Mouse (Mus musculus) neural tube, embryonic 13.5 days (tissue): ENCODE measurements around the gene Plcd3. TPM values are rescaled to one million over a fixed set of nuclear protein-coding genes. Genes with fewer than 3 reads are reported as not detected.

Experiments
- ATAC-seq: fragments of 200-750 bp; cut with Nextera tagmentation; 2 replicates; pipeline ENCODE4 v1.8.0; 2017; ENCODE audit warnings: low read depth, mild to moderate bottlenecking, moderate TSS enrichment, moderate library complexity
- H3K27ac ChIP-seq: fragments of 300-500 bp; sonication (generic); replicated peaks from 2 replicates; pipeline ENCODE4 v1.5.1; 2015; ENCODE audit warnings: moderate library complexity, mild to moderate bottlenecking, inconsistent platforms
- H3K27me3 ChIP-seq: fragments of 300-500 bp; sonication (generic); 2 replicates; pipeline ENCODE4 v1.6.1; 2015; ENCODE audit warnings: mild to moderate bottlenecking, inconsistent platforms
- H3K36me3 ChIP-seq: fragments of 300-500 bp; sonication (generic); 2 replicates; pipeline ENCODE4 v1.6.1; 2015; ENCODE audit warnings: mild to moderate bottlenecking, inconsistent platforms
- H3K4me1 ChIP-seq: fragments of 300-500 bp; sonication (generic); replicated peaks from 2 replicates; pipeline ENCODE4 v1.6.1; 2015; ENCODE audit warnings: inconsistent platforms
- H3K4me2 ChIP-seq: fragments of 300-500 bp; sonication (generic); 2 replicates; pipeline ENCODE4 v1.6.1; 2015; ENCODE audit warnings: inconsistent platforms, mild to moderate bottlenecking, moderate library complexity
- H3K4me3 ChIP-seq: fragments of 300-500 bp; sonication (generic); 2 replicates; pipeline ENCODE4 v1.5.1; 2015; ENCODE audit warnings: mild to moderate bottlenecking, inconsistent platforms
- H3K9ac ChIP-seq: fragments of 300-500 bp; sonication (generic); 2 replicates; pipeline ENCODE4 v1.6.1; 2015; ENCODE audit warnings: moderate library complexity, mild to moderate bottlenecking, inconsistent platforms
- H3K9me3 ChIP-seq: fragments of 300-500 bp; sonication (generic); 2 replicates; pipeline ENCODE4 v1.6.1; 2016; ENCODE audit warnings: inconsistent platforms
- WGBS: fragments of 180-500 bp; shearing (Covaris S2); methylation state at CpG from one replicate; pipeline ENCODE4 v1.1.7; 2015; 5-methylcytosine and 5-hydroxymethylcytosine counted together
- polyA plus RNA-seq: library from polyadenylated mRNA; unstranded; fragments of >200 nt; fragmentation: Nextera tagmentation; extraction: Ambion mirVana; gene quantifications from 2 replicates; pipeline ENCODE4 v1.2.1, GENCODE M21; 2015

Plcd3 gene
- polyA plus RNA-seq, 1 experiment from 2014 or later = 1.6 TPM

- WGBS = 51% methylated on average over 6 of the region's 6 CpGs
These were observed 19.8 kb downstream of the Plcd3 start for GRCm38 (mm10) chr11:103081631-103082030.

GRCm38 (mm10) chr11:103080323-103081091 is 21.0 kb downstream of the Plcd3 start:
- Histone ChIP-seq H3K9me3 (no peaks in the 10 kb centered on the region), H3K27ac (no peak overlapping the region), H3K9ac (peak overlapping the region; percentile 54), H3K4me1 (peaks cover 11% of the 10 kb centered on the region), H3K27me3 (peaks cover 49% of the 10 kb centered on the region), H3K4me3 (peak overlapping the region; percentile 31), H3K36me3 (no peaks in the 10 kb centered on the region), H3K4me2 (peak overlapping the region; percentile 60)
- WGBS = 2% methylated on average over 43 of the region's 43 CpGs
- ATAC-seq = peak; percentile 79

More at GRCm38 (mm10) chr11:103081631-103082030, 19.8 kb downstream of the Plcd3 start:
- Histone ChIP-seq H3K27ac (no peak overlapping the region), H3K9ac (no peak overlapping the region), H3K4me2 (no peak overlapping the region), H3K4me1 (peaks cover 11% of the 10 kb centered on the region), H3K27me3 (peaks cover 49% of the 10 kb centered on the region), H3K36me3 (no peaks in the 10 kb centered on the region), H3K9me3 (no peaks in the 10 kb centered on the region), H3K4me3 (no peak overlapping the region)
- ATAC-seq = no peak

- H3K9me3 ChIP-seq = no peaks in the 10 kb centered on the region
- no peak for ATAC-seq
- peaks cover 46% of the 10 kb centered on the region for H3K27me3 ChIP-seq
- H3K27ac ChIP-seq = no peak overlapping the region
- H3K4me1 ChIP-seq = peaks cover 16% of the 10 kb centered on the region
- no peaks in the 10 kb centered on the region for H3K36me3 ChIP-seq
- WGBS = 79% methylated on average over 11 of the region's 11 CpGs
- no peak overlapping the region for H3K9ac ChIP-seq
- no peak overlapping the region for H3K4me2 ChIP-seq
- H3K4me3 ChIP-seq = no peak overlapping the region
These were observed 23.3 kb downstream of the Plcd3 start for GRCm38 (mm10) chr11:103078131-103078530.

GRCm38 (mm10) chr11:103076581-103076980 is 24.9 kb downstream of the Plcd3 start:
- H3K36me3 ChIP-seq = no peaks in the 10 kb centered on the region
- no peak overlapping the region for H3K27ac ChIP-seq
- no peak overlapping the region for H3K4me2 ChIP-seq
- no peak overlapping the region for H3K4me3 ChIP-seq
- 86% methylated on average over 8 of the region's 8 CpGs for WGBS
- no peaks in the 10 kb centered on the region for H3K9me3 ChIP-seq
- peaks cover 16% of the 10 kb centered on the region for H3K4me1 ChIP-seq
- ATAC-seq = no peak
- no peak overlapping the region for H3K9ac ChIP-seq
- H3K27me3 ChIP-seq = peaks cover 31% of the 10 kb centered on the region

GRCm38 (mm10) chr11:103076010-103076409 is 25.4 kb downstream of the Plcd3 start:
- H3K36me3 ChIP-seq = no peaks in the 10 kb centered on the region
- no peak overlapping the region for H3K9ac ChIP-seq
- 93% methylated on average over 7 of the region's 7 CpGs for WGBS
- H3K9me3 ChIP-seq = no peaks in the 10 kb centered on the region
- H3K4me3 ChIP-seq = no peak overlapping the region
- peaks cover 26% of the 10 kb centered on the region for H3K27me3 ChIP-seq
- ATAC-seq = no peak
- H3K4me2 ChIP-seq = no peak overlapping the region
- no peak overlapping the region for H3K27ac ChIP-seq
- H3K4me1 ChIP-seq = peaks cover 16% of the 10 kb centered on the region

GRCm38 (mm10) chr11:103074796-103075323 is 26.6 kb downstream of the Plcd3 start:
- ATAC-seq = no peak
- Histone ChIP-seq H3K27ac (no peak overlapping the region), H3K4me3 (no peak overlapping the region), H3K4me2 (no peak overlapping the region), H3K27me3 (peaks cover 14% of the 10 kb centered on the region), H3K4me1 (peaks cover 5% of the 10 kb centered on the region; the same call in 1 of the 2 replicates), H3K9ac (0 out of 2 replicates have a peak overlapping the region, but pooled peaks have one; percentile 12), H3K9me3 (no peaks in the 10 kb centered on the region), H3K36me3 (peaks cover 5% of the 10 kb centered on the region)
- 27% methylated on average over 10 of the region's 10 CpGs for WGBS

- Histone ChIP-seq H3K4me1 (0 out of 2 replicates have a peak, but pooled peaks cover 5% of the 10 kb centered on the region), H3K9ac (no peak overlapping the region), H3K4me2 (no peak overlapping the region), H3K27me3 (peaks cover 7% of the 10 kb centered on the region), H3K4me3 (no peak overlapping the region), H3K36me3 (peaks cover 12% of the 10 kb centered on the region), H3K9me3 (no peaks in the 10 kb centered on the region), H3K27ac (no peak overlapping the region)
- ATAC-seq = no peak
- WGBS = 67% methylated on average over 10 of the region's 10 CpGs
These were observed 27.3 kb downstream of the Plcd3 start for GRCm38 (mm10) chr11:103074121-103074650.

GRCm38 (mm10) chr11:103073671-103074070 is 27.8 kb downstream of the Plcd3 start:
- Histone ChIP-seq H3K4me3 (no peak overlapping the region), H3K9ac (no peak overlapping the region), H3K27ac (no peak overlapping the region), H3K36me3 (peaks cover 17% of the 10 kb centered on the region), H3K4me2 (no peak overlapping the region), H3K4me1 (0 out of 2 replicates have a peak, but pooled peaks cover 5% of the 10 kb centered on the region), H3K27me3 (peaks cover 2% of the 10 kb centered on the region), H3K9me3 (no peaks in the 10 kb centered on the region)
- WGBS = 82% methylated on average over 7 of the region's 7 CpGs
- ATAC-seq = no peak

GRCm38 (mm10) chr11:103070322-103070880 is 31.1 kb downstream of the Plcd3 start:
- H3K9me3 ChIP-seq = no peaks in the 10 kb centered on the region
- H3K27me3 ChIP-seq = no peaks in the 10 kb centered on the region
- no peak overlapping the region for H3K4me2 ChIP-seq
- H3K27ac ChIP-seq = no peak overlapping the region
- WGBS = 93% methylated on average over 10 of the region's 10 CpGs
- H3K4me3 ChIP-seq = no peak overlapping the region
- no peak for ATAC-seq
- peaks cover 50% of the 10 kb centered on the region for H3K36me3 ChIP-seq
- 0 out of 2 replicates have a peak, but pooled peaks cover 5% of the 10 kb centered on the region for H3K4me1 ChIP-seq
- H3K9ac ChIP-seq = no peak overlapping the region

- H3K4me1 ChIP-seq = 0 out of 2 replicates have a peak, but pooled peaks cover 2% of the 10 kb centered on the region
- no peak for ATAC-seq
- 100% methylated on average over 2 of the region's 2 CpGs for WGBS
- peaks cover 55% of the 10 kb centered on the region for H3K36me3 ChIP-seq
- H3K4me3 ChIP-seq = no peak overlapping the region
- no peak overlapping the region for H3K9ac ChIP-seq
- H3K9me3 ChIP-seq = no peaks in the 10 kb centered on the region
- H3K27me3 ChIP-seq = no peaks in the 10 kb centered on the region
- no peak overlapping the region for H3K4me2 ChIP-seq
- no peak overlapping the region for H3K27ac ChIP-seq
These were observed 31.7 kb downstream of the Plcd3 start for GRCm38 (mm10) chr11:103069731-103070130.

- Histone ChIP-seq H3K9ac (no peak overlapping the region), H3K9me3 (no peaks in the 10 kb centered on the region), H3K27me3 (no peaks in the 10 kb centered on the region), H3K4me3 (no peak overlapping the region), H3K4me1 (no peaks in the 10 kb centered on the region), H3K36me3 (peaks cover 63% of the 10 kb centered on the region), H3K27ac (no peak overlapping the region), H3K4me2 (no peak overlapping the region)
- 95% methylated on average over 11 of the region's 11 CpGs for WGBS
- no peak for ATAC-seq
These were observed 32.6 kb downstream of the Plcd3 start for GRCm38 (mm10) chr11:103068884-103069283.

- no peak overlapping the region for H3K27ac ChIP-seq
- peaks cover 69% of the 10 kb centered on the region for H3K36me3 ChIP-seq
- WGBS = 95% methylated on average over 4 of the region's 4 CpGs
- no peaks in the 10 kb centered on the region for H3K9me3 ChIP-seq
- no peak for ATAC-seq
- no peaks in the 10 kb centered on the region for H3K27me3 ChIP-seq
- no peaks in the 10 kb centered on the region for H3K4me1 ChIP-seq
- no peak overlapping the region for H3K9ac ChIP-seq
- H3K4me2 ChIP-seq = no peak overlapping the region
- no peak overlapping the region for H3K4me3 ChIP-seq
These were observed 33.2 kb downstream of the Plcd3 start for GRCm38 (mm10) chr11:103068272-103068671.
